Mouse (Mus musculus): Measurements from ENCODE around the gene Tmprss11f. TPM values are rescaled to one million over a fixed set of nuclear protein-coding genes. Genes with fewer than 3 reads are reported as not detected.

The Tmprss11f gene
- not detected in 2 replicates for polyA plus RNA-seq (2015; fragmentation: Nextera tagmentation; extraction: Ambion mirVana)

DNA sequence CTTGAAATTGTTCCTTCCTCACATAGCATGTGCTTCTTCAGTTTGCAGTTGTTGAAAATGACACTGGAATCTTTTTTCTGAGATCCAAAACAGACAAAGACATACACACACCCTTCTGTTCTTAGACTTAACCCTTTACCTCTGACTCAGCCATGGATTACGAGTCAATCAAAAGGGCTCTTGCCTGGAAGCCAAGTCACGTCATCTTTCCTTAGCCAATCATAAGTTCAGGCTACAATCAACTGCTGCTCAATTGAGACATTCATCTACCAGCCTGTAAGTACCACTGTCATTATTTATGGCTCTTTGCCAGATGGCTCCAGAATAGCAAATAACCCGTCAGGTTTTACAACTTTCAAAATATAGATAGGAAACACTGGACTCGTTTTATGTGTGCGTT is at the start of gene Tmprss11f:
TSS of gene Tmprss11f (minus strand) at position 101 of the 400 bp plus-strand sequence.

DNA sequence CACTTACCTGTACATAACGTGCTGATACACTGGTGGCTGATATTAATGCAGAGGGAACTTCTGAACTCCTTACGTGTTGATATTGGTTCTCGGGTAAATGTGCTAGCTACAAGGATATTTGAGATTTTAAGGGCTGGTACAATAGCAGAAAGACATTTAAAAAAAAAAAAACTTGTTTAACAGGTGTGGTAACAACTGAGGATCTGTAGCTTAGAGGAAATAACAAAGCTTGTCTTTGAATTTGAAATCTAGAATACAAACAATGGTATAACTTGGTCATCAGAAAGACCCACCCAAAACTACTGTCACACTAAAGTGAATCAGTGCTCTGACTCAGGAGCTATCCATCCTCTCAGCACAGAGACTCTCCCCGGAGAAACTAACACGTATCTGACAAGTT is 44.0 kb upstream of the Tmprss11f start, which contains the start of gene Tmprss11b:
TSS of gene Tmprss11b (minus strand) at position 101 of the 400 bp plus-strand sequence.

DNA sequence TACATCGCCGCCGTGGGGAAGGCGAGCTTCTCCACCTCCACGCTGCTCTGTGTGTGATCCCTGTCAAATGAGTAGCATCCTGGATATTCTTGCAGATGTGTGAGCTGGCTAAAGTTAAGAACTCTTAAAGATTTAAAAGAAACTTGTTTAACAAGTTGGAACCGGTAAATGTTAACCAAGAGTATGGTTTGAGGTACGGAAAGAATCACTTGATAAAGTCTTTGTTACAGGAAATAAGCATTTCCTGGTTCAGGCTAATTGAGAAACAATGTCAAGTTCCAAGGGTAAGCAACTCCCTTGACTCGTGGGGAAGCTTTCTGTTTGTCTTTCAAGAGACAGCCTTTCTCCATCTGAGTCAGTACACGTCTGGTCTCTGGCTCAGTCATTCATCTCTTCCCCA is 113.7 kb downstream of the Tmprss11f start, which contains the start of gene Tmprss11g:
TSS of gene Tmprss11g (minus strand) at position 101 of the 400 bp plus-strand sequence.

Other genes starting within 250 kb of the Tmprss11f start
- not detected in 2 replicates for gene Tmprss11a, start 163.4 kb downstream of the Tmprss11f start, polyA plus RNA-seq (2015; fragmentation: Nextera tagmentation; extraction: Ambion mirVana)
- not detected in 2 replicates for gene Tmprss11g, start 113.8 kb downstream of the Tmprss11f start, polyA plus RNA-seq (2015; fragmentation: Nextera tagmentation; extraction: Ambion mirVana)
- gene Tmprss11b, start 43.9 kb upstream of the Tmprss11f start, polyA plus RNA-seq (2015; fragmentation: Nextera tagmentation; extraction: Ambion mirVana): not detected in 2 replicates
- not detected in 2 replicates for gene Tmprss11e, start 113.4 kb upstream of the Tmprss11f start, polyA plus RNA-seq (2015; fragmentation: Nextera tagmentation; extraction: Ambion mirVana)
- 27.9 and 32.7 TPM in 2 replicates for gene Ythdc1, start 171.8 kb upstream of the Tmprss11f start, polyA plus RNA-seq (2015; fragmentation: Nextera tagmentation; extraction: Ambion mirVana)